Mouse (Mus musculus) MEL (cell line): Measurements from ENCODE around the gene Slc22a2.

Experiments
- CTCF ChIP-seq, 3 experiments: IDR thresholded peaks in 2 of 3; conservative IDR thresholded peaks in 1 of 3; 2 replicates each; pipeline ENCODE4 v1.5.1; 2011 to 2012; ENCODE audit warnings: low read length in 3 of 3, low read depth in 2 of 3, mild to moderate bottlenecking in 2 of 3, improper control_type of control experiment in 1 of 3, inconsistent platforms in 1 of 3, mixed read lengths in 1 of 3, moderate library complexity in 1 of 3; ENCODE audit not compliant: control insufficient read depth in 1 of 3, insufficient read depth in 1 of 3, poor library complexity in 1 of 3, severe bottlenecking in 1 of 3
- E2F4 ChIP-seq: IDR thresholded peaks from 2 replicates; pipeline ENCODE4 v1.6.1; 2011; ENCODE audit warnings: low read depth, low read length, improper control_type of control experiment, borderline replicate concordance
- ELF1 ChIP-seq: IDR thresholded peaks from 2 replicates; pipeline ENCODE4 v1.6.1; 2014; ENCODE audit warnings: low read depth, mild to moderate bottlenecking, inconsistent platforms, low read length, improper control_type of control experiment, moderate library complexity
- GATA1 ChIP-seq: IDR thresholded peaks from 2 replicates; pipeline ENCODE4 v1.6.1; 2011; ENCODE audit warnings: low read depth, low read length, improper control_type of control experiment
- KAT2A ChIP-seq: conservative IDR thresholded peaks from 2 replicates; pipeline ENCODE4 v1.6.1; 2012; ENCODE audit warnings: low read depth, low read length, improper control_type of control experiment, inconsistent platforms
- NELFE ChIP-seq: IDR thresholded peaks from 2 replicates; pipeline ENCODE4 v1.6.1; 2011; ENCODE audit warnings: low read depth, low read length, improper control_type of control experiment
- POLR2A ChIP-seq, 2 experiments: IDR thresholded peaks; 2 replicates each; pipeline ENCODE4 v1.6.1; 2011 to 2012; ENCODE audit warnings: low read length in 2 of 2, mild to moderate bottlenecking in 2 of 2, control low read depth in 1 of 2, improper control_type of control experiment in 1 of 2, low read depth in 1 of 2, moderate library complexity in 1 of 2; ENCODE audit not compliant: control insufficient read depth in 1 of 2, insufficient read depth in 1 of 2, poor library complexity in 1 of 2
- SMC3 ChIP-seq: IDR thresholded peaks from 2 replicates; pipeline ENCODE4 v1.6.1; 2011; ENCODE audit warnings: low read depth, low read length, improper control_type of control experiment
- TAL1 ChIP-seq: IDR thresholded peaks from 2 replicates; pipeline ENCODE4 v1.6.1; 2012; ENCODE audit warnings: mild to moderate bottlenecking, inconsistent platforms, low read length, moderate library complexity, mixed read lengths

DNA sequence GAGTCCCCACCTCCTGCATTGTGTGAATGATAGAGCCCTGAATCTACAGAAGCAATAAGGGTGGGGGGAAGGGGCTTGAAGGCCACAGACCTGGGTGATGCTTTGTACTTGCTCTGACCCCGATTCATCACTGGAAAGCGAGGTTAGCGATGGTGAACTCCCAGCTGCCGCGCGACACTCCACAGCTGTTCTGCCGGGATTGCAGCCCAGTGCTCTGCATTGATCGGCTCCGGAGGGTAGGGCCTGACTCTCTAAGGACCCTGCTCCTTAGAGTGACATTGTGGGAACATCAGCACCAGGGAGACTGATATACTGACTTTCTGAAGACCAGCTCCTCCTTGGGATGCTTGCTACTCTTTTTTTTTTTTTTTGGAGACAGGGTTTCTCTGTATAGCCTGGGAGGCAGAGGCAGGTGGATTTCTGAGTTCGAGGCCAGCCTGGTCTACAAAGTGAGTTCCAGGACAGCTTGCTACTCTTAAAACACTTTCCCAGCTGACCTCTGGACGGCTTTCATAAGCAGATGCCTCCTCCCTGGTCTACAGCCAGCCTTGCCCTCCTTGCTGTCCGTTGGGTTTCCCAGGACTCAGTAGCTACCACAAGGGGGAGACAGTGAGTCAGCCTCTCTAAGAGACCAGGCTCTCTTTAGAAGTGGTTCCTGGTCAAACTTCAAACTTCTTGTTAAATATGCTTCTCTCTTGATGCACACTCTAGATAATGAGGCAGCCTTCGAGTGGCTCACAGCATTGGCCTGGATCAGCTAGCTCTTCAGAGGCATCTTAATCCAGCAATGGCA is 49.4 kb upstream of the Slc22a2 start:
- TF ChIP-seq POLR2A (IDR thresholded peaks at IDR 0.05; ENCODE audit: control insufficient read depth in 1 of 2, insufficient read depth in 1 of 2, low read depth in 1 of 2, low read length in 2 of 2, poor library complexity in 1 of 2) (no peak), E2F4 (no peak), KAT2A (no peak), CTCF (IDR thresholded peaks at IDR 0.05 in 2 of 3, conservative IDR thresholded peaks at IDR 0.05 in 1 of 3; ENCODE audit: control insufficient read depth in 1 of 3, insufficient read depth in 1 of 3, low read depth in 2 of 3, low read length in 3 of 3, poor library complexity in 1 of 3, severe bottlenecking in 1 of 3) (peak; percentile 89 to 96 (median 93)), ELF1 (no peak), TAL1 (no peak), GATA1 (no peak), SMC3 (peak; percentile 97), NELFE (no peak)
